Mouse (Mus musculus) embryonic facial prominence, embryonic 15.5 days (tissue): Measurements from ENCODE around the gene Nwd1. TPM values are rescaled to one million over a fixed set of nuclear protein-coding genes. Genes with fewer than 3 reads are reported as not detected.
A peak's percentile ranks its signal among the peaks of the same experiment; 100 is the strongest.
"Not testable (repeated sequence)": the region's sequence is repeated elsewhere in the genome, so short reads cannot be mapped to it uniquely, and the experiment has no call there.

ENCODE experiments used
- ATAC-seq: fragments of 200-750 bp; cut with Nextera tagmentation; 2 replicates; pipeline ENCODE4 v1.8.0; 2017; ENCODE audit warnings: low read depth, moderate TSS enrichment; ENCODE audit not compliant: insufficient number of reproducible peaks, low FRiP score, low TSS enrichment
- H3K27ac ChIP-seq: fragments of 300-500 bp; sonication (generic); replicated peaks from 2 replicates; pipeline ENCODE4 v1.5.1; 2015; ENCODE audit warnings: mild to moderate bottlenecking, inconsistent platforms
- H3K27me3 ChIP-seq: fragments of 300-500 bp; sonication (generic); 2 replicates; pipeline ENCODE4 v1.6.1; 2015; ENCODE audit warnings: inconsistent platforms
- H3K36me3 ChIP-seq: fragments of 300-500 bp; sonication (generic); 2 replicates; pipeline ENCODE4 v1.6.1; 2015; ENCODE audit warnings: mild to moderate bottlenecking, inconsistent platforms
- H3K4me1 ChIP-seq: fragments of 300-500 bp; sonication (generic); 2 replicates; pipeline ENCODE4 v1.6.1; 2015; ENCODE audit warnings: inconsistent platforms
- H3K4me2 ChIP-seq: fragments of 300-500 bp; sonication (generic); replicated peaks from 2 replicates; pipeline ENCODE4 v1.6.1; 2015; ENCODE audit warnings: mild to moderate bottlenecking, inconsistent platforms
- H3K4me3 ChIP-seq: fragments of 300-500 bp; sonication (generic); replicated peaks from 2 replicates; pipeline ENCODE4 v1.5.1; 2015; ENCODE audit warnings: mild to moderate bottlenecking, inconsistent platforms
- H3K9ac ChIP-seq: fragments of 300-500 bp; sonication (generic); 2 replicates; pipeline ENCODE4 v1.6.1; 2015; ENCODE audit warnings: inconsistent platforms
- H3K9me3 ChIP-seq: fragments of 300-500 bp; sonication (generic); replicated peaks from 2 replicates; pipeline ENCODE4 v1.6.1; 2016; ENCODE audit warnings: inconsistent platforms
- WGBS: fragments of 180-500 bp; shearing (Covaris S2); methylation state at CpG from one replicate; pipeline ENCODE4 v1.1.7; 2015; 5-methylcytosine and 5-hydroxymethylcytosine counted together
- polyA plus RNA-seq: library from polyadenylated mRNA; unstranded; fragments of >200 nt; fragmentation: Nextera tagmentation; extraction: Ambion mirVana; gene quantifications from 2 replicates; pipeline ENCODE4 v1.2.1, GENCODE M21; 2015

Nwd1 gene
- polyA plus RNA-seq, 1 experiment from 2014 or later: 0.27 TPM

DNA sequence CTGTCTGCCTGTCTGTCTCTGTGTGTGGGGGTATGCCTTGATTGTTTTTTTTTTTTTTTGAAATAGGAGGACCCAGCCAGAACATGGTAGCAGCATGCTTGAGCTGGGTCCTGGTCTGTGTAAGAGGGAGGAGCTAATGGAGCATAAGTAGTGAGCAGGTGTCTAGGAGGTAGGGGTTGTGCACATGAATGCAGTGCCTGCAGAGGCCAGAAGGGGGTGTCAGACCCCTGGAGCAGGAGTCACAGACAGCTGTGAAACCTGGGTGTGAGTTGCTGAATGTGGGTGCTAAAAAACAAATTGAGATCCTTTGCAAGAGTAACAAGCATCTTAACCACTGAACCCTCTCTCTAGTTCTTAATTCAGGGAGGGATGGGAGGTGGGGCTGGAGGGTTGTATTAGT is 22.4 kb downstream of the Nwd1 start:
- no peak overlapping the region for H3K27ac ChIP-seq
- H3K9me3 ChIP-seq: no peaks in the 10 kb centered on the region
- ATAC-seq: no peak
- H3K27me3 ChIP-seq: no peaks in the 10 kb centered on the region
- H3K4me1 ChIP-seq: no peaks in the 10 kb centered on the region
- H3K9ac ChIP-seq: no peak overlapping the region
- H3K4me3 ChIP-seq: no peak overlapping the region
- no peak overlapping the region for H3K4me2 ChIP-seq
- H3K36me3 ChIP-seq: no peaks in the 10 kb centered on the region

DNA sequence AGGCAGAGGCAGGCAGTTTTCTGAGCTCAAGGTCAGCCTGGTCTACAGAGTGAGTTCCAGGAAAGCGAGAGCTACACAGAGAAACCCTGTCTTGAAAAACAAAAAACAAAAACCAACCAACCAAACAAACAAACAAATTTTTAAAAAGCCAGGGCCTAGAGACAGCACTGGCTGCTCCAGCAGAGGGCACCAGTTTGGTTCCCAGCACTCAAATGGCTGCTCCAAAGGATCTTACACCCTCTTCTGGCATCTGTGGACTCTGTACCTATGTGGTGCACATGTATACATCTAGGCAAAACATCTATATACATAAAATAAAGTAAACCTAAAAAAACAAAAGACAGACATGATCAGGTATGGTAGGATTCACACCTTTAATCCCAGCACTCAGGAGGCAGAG is 26.3 kb downstream of the Nwd1 start:
- H3K9ac ChIP-seq: no peak overlapping the region
- no peak overlapping the region for H3K27ac ChIP-seq
- no peak overlapping the region for H3K4me3 ChIP-seq
- no peaks in the 10 kb centered on the region for H3K9me3 ChIP-seq
- no peaks in the 10 kb centered on the region for H3K27me3 ChIP-seq
- H3K4me2 ChIP-seq: no peak overlapping the region
- 82% methylated on average over 1 of the region's 1 CpGs for WGBS
- no peaks in the 10 kb centered on the region for H3K4me1 ChIP-seq
- H3K36me3 ChIP-seq: no peaks in the 10 kb centered on the region
- no peak for ATAC-seq

DNA sequence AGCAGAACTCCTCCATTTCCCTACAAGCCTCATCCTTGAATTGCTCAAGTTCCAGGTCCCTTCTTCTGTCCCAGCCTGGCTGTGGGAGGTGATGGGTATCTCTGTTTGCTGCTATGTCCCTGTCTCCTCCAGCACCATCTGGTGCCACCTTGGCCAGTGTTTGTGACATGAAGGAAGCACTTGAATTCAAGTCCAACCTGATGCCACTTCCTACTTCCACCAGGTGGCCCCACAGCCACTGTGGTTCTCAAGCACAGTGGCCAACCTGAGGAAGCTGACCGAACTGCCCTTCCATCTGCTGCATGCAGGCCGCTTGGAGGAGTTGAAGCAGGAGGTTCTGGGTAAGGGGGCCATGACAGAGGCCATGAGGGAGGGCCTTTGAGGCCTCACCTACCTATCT is 27.7 kb downstream of the Nwd1 start:
- Histone ChIP-seq H3K9me3 (no peaks in the 10 kb centered on the region), H3K36me3 (no peaks in the 10 kb centered on the region), H3K27me3 (no peaks in the 10 kb centered on the region), H3K4me1 (no peaks in the 10 kb centered on the region), H3K4me2 (no peak overlapping the region), H3K9ac (no peak overlapping the region), H3K27ac (no peak overlapping the region), H3K4me3 (no peak overlapping the region)
- 72% methylated on average over 2 of the region's 2 CpGs for WGBS
- no peak for ATAC-seq

DNA sequence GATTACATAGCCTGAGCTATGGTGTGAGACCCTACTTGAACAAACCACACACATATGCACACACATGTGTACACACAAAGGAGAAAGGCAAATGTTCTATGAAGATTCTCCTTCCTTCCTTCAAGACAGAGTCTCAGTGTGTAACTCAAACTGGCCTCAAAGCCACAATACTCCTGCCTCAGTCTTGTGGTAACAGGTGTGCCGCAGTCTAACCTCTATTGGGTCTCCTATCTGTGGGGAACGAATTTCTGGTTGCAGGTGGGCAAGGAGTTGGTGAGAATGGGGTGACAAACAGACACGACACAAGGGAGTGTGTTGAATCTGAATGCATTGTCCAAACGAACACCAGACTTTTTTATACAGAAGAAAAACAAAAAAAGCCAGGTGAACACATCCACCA is 29.9 kb downstream of the Nwd1 start:
- Histone ChIP-seq H3K4me3 (no peak overlapping the region), H3K4me2 (no peak overlapping the region), H3K4me1 (no peaks in the 10 kb centered on the region), H3K27ac (no peak overlapping the region), H3K36me3 (no peaks in the 10 kb centered on the region), H3K27me3 (no peaks in the 10 kb centered on the region), H3K9ac (no peak overlapping the region), H3K9me3 (no peaks in the 10 kb centered on the region)
- no peak for ATAC-seq
- 55% methylated on average over 4 of the region's 4 CpGs for WGBS

DNA sequence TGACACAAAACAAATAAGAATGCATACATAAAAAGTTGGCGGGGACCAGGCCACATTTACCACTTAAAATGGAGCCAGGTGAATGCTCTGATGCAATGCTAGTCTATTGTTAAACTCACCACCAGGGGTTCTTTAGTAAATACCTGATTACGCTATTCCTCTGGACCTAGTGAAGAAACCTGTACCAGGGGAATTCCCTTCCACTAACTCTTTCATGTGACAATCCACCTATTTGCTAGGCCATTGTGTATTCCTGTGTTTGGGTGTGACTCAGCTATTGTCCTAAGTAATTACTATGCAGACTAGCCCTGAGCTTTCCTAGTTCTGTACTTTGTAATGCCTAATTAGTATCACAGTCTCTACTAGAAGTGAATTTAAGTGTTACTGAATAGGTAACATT is 30.3 kb downstream of the Nwd1 start:
- H3K9ac ChIP-seq, H3K27ac ChIP-seq, H3K4me1 ChIP-seq, H3K4me3 ChIP-seq, H3K36me3 ChIP-seq, H3K4me2 ChIP-seq, ATAC-seq, H3K27me3 ChIP-seq, H3K9me3 ChIP-seq: not testable (repeated sequence)
- WGBS: 45% methylated on average over 2 of the region's 2 CpGs

DNA sequence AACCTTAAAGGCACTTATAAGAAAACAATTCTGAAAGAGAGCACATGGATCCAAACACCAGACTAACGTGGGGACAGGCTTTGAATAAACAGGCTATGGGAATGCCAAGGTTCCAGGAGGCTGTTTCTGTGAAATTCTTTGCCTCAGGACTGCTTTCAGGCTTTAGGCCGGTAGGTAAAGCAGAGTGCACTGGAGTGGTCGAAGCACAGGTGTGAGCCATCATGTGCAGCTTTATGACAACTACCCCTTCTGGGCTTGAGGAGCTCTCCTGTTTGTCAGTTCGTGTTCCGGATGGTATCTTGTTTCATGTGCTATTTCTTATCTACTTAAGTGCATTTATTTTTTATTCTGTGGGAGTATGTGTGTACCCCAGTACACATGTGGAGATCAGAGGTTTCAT is 30.8 kb downstream of the Nwd1 start:
- H3K27me3 ChIP-seq: no peaks in the 10 kb centered on the region
- H3K27ac ChIP-seq: no peak overlapping the region
- H3K9me3 ChIP-seq: no peaks in the 10 kb centered on the region
- H3K4me3 ChIP-seq: no peak overlapping the region
- H3K4me2 ChIP-seq: no peak overlapping the region
- no peaks in the 10 kb centered on the region for H3K4me1 ChIP-seq
- H3K9ac ChIP-seq: no peak overlapping the region
- 43% methylated on average over 5 of the region's 5 CpGs for WGBS
- no peak for ATAC-seq
- no peaks in the 10 kb centered on the region for H3K36me3 ChIP-seq

DNA sequence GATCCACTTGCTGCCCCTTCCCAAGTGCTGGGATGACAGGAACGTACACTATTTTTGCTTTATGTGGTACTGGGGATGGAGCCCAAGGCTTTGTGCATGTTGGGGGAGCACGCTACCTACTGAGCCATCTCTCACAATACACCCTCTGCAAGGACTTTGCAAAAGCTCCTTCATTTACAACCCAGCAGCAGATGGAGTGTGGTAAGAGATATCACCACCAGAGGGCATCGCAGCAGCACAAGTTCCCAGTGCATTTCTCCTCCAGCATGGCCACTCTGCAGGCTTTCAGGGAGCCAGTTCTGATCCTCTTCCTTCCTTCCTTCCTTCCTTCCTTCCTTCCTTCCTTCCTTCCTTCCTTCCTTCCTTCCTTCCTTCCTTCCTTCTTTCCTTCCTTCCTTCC is 33.6 kb downstream of the Nwd1 start:
- Histone ChIP-seq H3K4me3 (no peak overlapping the region), H3K36me3 (no peaks in the 10 kb centered on the region), H3K4me1 (no peaks in the 10 kb centered on the region), H3K4me2 (no peak overlapping the region), H3K27me3 (no peaks in the 10 kb centered on the region), H3K27ac (no peak overlapping the region), H3K9me3 (no peaks in the 10 kb centered on the region), H3K9ac (no peak overlapping the region)
- no peak for ATAC-seq
- WGBS: 14% methylated on average over 3 of the region's 3 CpGs

DNA sequence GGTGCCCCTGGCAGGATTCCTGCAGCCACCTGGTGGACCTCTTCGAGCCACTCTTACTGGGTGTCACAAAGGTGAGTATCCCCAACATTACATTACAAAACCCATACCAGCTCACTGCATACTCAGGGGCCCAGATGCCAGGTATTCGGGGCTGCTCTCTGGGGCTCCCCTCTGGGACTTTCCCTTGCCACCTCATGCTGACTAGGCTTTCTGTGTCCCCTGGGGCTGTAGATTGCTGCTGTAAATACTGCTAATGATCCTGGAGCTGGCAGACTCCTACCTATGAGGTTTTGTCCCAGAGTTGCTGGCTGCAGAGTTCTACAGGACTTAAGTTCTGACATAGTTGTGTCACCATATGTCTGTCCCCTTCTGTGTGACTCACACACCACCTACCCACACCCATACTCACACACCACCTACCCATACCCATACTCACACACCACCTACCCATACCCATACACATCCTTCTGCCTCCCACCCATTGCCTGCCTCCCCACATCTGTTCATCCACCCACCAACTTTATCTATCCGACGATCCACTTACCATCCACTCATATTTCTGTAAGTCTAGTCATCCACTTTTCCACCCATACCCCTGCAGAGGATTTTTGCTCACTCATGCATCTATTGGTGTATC is 35.7 kb downstream of the Nwd1 start:
- WGBS: 68% methylated on average over 4 of the region's 4 CpGs
- Histone ChIP-seq H3K4me3 (no peak overlapping the region), H3K4me2 (no peak overlapping the region), H3K4me1 (no peaks in the 10 kb centered on the region), H3K9ac (no peak overlapping the region), H3K9me3 (no peaks in the 10 kb centered on the region), H3K27me3 (no peaks in the 10 kb centered on the region), H3K27ac (no peak overlapping the region), H3K36me3 (no peaks in the 10 kb centered on the region)
- ATAC-seq: 0 out of 2 replicates have a peak, but pooled peaks have one; percentile 16

DNA sequence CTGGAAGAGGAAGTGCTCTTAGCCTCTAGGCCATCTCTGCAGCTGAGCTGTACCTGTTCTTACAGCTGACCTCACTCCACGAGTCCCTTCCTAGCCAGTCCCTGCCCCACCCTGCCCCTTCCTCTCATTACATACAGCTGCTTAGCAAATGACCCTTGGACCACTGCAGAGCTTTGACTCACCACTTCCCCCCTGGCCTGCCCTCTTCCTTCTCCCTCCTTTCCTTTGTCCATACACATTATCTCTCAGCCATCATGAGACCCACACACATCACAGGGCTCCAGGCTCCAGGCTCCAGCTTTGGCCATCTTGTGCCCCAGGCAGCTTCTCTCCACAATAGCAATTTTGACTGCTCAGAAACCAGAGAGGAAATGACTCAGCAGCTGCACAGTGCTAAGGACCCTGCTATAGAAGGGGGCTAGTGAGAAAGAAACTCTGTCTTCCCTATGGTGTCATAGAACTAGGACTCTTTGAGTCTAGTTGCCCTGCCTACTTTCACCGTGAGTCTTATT is 36.6 kb downstream of the Nwd1 start:
- no peak for ATAC-seq
- no peaks in the 10 kb centered on the region for H3K27me3 ChIP-seq
- no peak overlapping the region for H3K27ac ChIP-seq
- WGBS: 25% methylated on average over 2 of the region's 2 CpGs
- no peak overlapping the region for H3K9ac ChIP-seq
- H3K9me3 ChIP-seq: no peaks in the 10 kb centered on the region
- H3K36me3 ChIP-seq: no peaks in the 10 kb centered on the region
- H3K4me2 ChIP-seq: no peak overlapping the region
- no peaks in the 10 kb centered on the region for H3K4me1 ChIP-seq
- H3K4me3 ChIP-seq: no peak overlapping the region

DNA sequence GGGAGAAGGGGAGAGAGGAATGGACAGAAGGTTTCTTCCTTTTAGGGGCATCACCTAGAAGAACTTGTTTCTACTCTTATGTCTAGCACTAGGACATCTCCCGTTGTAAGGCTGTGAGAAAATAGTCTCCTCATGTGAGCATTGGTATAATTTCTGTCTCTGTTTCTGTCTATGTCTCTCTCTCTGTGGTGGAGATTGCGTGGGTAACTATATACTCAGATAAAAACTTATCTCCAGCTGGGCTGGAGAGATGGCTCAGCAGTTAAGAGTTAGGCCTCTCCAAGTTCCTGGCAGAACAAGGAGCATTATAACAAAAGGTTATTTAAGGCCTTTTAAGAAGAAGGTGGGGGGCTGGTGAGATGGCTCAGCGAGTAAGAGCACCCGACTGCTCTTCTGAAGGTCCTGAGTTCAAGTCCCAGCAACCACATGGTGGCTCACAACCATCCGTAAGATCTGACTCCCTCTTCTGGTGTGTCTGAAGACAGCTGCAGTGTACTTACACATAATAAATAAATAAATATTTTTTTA is 37.1 kb downstream of the Nwd1 start:
- 86% methylated on average over 5 of the region's 5 CpGs for WGBS
- H3K4me3 ChIP-seq, H3K9ac ChIP-seq, H3K27me3 ChIP-seq, H3K36me3 ChIP-seq, H3K27ac ChIP-seq, H3K4me1 ChIP-seq, H3K4me2 ChIP-seq, H3K9me3 ChIP-seq, ATAC-seq: not testable (repeated sequence)

DNA sequence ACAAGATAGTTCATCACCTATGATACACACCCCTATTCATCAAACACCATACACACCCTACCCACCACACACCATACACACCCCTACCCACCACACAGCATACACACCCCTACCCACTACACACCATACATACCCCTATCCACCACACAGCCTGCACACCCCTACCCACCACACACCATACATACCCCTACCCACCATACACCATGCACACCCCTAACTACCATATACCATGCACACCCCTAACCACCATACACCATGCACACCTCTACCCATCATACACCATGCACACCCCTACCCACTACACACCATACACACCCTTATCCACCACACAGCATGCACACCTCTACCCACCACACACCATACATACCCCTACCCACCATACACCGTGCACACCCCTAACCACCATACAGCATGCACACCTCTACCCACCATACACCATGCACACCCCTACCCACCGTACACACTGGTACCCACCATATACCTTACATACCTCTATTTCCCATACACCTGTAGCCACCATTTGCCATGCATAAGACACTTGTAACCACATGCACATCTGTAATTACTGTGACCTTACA is 51.9 kb downstream of the Nwd1 start:
- Histone ChIP-seq H3K36me3 (no peaks in the 10 kb centered on the region), H3K4me2 (no peak overlapping the region), H3K9ac (no peak overlapping the region), H3K4me1 (no peaks in the 10 kb centered on the region), H3K4me3 (no peak overlapping the region), H3K9me3 (no peaks in the 10 kb centered on the region), H3K27ac (no peak overlapping the region), H3K27me3 (no peaks in the 10 kb centered on the region)
- ATAC-seq: peak; percentile 41; the same call in 1 of the 2 replicates
- 90% methylated on average over 2 of the region's 2 CpGs for WGBS

DNA sequence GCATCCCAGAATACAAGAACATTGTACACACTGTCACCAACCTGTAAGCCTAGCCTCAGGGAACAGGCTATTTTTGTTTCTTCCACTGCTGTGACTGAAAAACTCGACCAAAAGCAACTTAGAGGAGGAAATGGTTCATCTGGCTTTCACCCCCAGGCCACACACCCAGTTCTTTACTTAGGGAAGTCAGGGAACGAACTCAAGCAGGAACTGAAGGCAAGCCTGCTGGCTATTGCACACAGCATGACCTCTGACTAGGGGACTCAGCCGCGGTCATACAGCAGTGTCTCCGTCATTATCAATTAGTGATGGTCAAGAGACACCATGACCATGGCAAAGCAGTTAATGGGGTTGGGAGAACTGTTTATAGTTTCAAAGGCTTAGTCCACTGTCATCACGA is 66.1 kb downstream of the Nwd1 start:
- H3K4me3 ChIP-seq: no peak overlapping the region
- no peak overlapping the region for H3K27ac ChIP-seq
- no peaks in the 10 kb centered on the region for H3K36me3 ChIP-seq
- no peak overlapping the region for H3K9ac ChIP-seq
- no peaks in the 10 kb centered on the region for H3K27me3 ChIP-seq
- H3K9me3 ChIP-seq: no peaks in the 10 kb centered on the region
- no peak for ATAC-seq
- 21% methylated on average over 6 of the region's 6 CpGs for WGBS
- no peaks in the 10 kb centered on the region for H3K4me1 ChIP-seq
- H3K4me2 ChIP-seq: no peak overlapping the region
